Mouse (Mus musculus) olfactory bulb, adult 2 months (tissue): ENCODE data around the gene Tnfrsf23.
"Not testable (repeated sequence)": the region's sequence is repeated elsewhere in the genome, so short reads cannot be mapped to it uniquely, and the experiment has no call there.

Source experiments
- CTCF ChIP-seq: fragments of 200-500 bp; IDR thresholded peaks from 2 replicates; pipeline ENCODE4 v1.5.1; 2012; ENCODE audit warnings: low read depth, mild to moderate bottlenecking, low read length, moderate library complexity; ENCODE audit not compliant: insufficient read depth
- POLR2A ChIP-seq: fragments of 200-500 bp; IDR thresholded peaks from 2 replicates; pipeline ENCODE4 v1.6.1; 2012; ENCODE audit warnings: mild to moderate bottlenecking, low read depth, low read length, moderate library complexity; ENCODE audit not compliant: insufficient read depth

DNA sequence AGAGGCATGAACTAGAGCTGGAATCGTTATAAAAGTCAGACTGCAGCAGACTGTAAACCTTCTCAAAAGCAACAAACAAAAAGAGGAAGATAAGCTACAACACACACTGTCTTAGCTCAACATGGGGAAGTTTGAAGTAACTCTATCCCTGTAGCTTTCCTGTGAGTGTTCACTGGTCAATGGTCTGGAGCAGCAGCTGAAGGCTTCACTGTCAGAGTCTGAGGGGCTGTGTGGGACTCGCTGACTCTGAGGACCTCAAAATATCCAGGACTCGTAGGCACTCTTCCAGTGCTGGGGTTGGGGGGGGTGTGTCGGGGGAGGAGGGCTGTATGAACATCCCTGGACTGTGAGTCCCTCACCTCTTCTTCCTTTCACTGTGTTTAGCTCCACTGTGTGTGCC, 519 bp upstream of the Tnfrsf23 start:
- not testable (repeated sequence) for TF ChIP-seq CTCF, POLR2A
